Mouse (Mus musculus) liver, embryonic 12.5 days (tissue): ENCODE data around the gene Gins1. TPM values are rescaled to one million over a fixed set of nuclear protein-coding genes. Genes with fewer than 3 reads are reported as not detected.

ENCODE experiments used
- ATAC-seq: fragments of 200-750 bp; cut with Nextera tagmentation; 2 replicates; pipeline ENCODE4 v1.8.0; 2017; ENCODE audit warnings: moderate number of reproducible peaks, mild to moderate bottlenecking, moderate library complexity
- H3K27ac ChIP-seq: fragments of 300-500 bp; sonication (generic); 2 replicates; pipeline ENCODE4 v1.5.1; 2016; ENCODE audit warnings: mild to moderate bottlenecking
- H3K27me3 ChIP-seq: fragments of 300-500 bp; sonication (generic); replicated peaks from 2 replicates; pipeline ENCODE4 v1.6.1; 2016; ENCODE audit warnings: mild to moderate bottlenecking, moderate library complexity
- H3K36me3 ChIP-seq: fragments of 300-500 bp; sonication (generic); 2 replicates; pipeline ENCODE4 v1.6.1; 2016; ENCODE audit warnings: mild to moderate bottlenecking, moderate library complexity
- H3K4me1 ChIP-seq: fragments of 300-500 bp; sonication (generic); 2 replicates; pipeline ENCODE4 v1.6.1; 2016
- H3K4me2 ChIP-seq: fragments of 300-500 bp; sonication (generic); 2 replicates; pipeline ENCODE4 v1.6.1; 2016; ENCODE audit warnings: mild to moderate bottlenecking, moderate library complexity
- H3K4me3 ChIP-seq: fragments of 300-500 bp; sonication (generic); 2 replicates; pipeline ENCODE4 v1.5.1; 2016; ENCODE audit warnings: mild to moderate bottlenecking, moderate library complexity
- H3K9ac ChIP-seq: fragments of 300-500 bp; sonication (generic); 2 replicates; pipeline ENCODE4 v1.6.1; 2016; ENCODE audit warnings: mild to moderate bottlenecking, moderate library complexity
- H3K9me3 ChIP-seq: fragments of 300-500 bp; sonication (generic); replicated peaks from 2 replicates; pipeline ENCODE4 v1.6.1; 2016; ENCODE audit warnings: mild to moderate bottlenecking, moderate library complexity
- WGBS: fragments of 180-500 bp; shearing (Covaris S2); methylation state at CpG from one replicate; pipeline ENCODE4 v1.1.7; 2016; ENCODE audit not compliant: insufficient replicate concordance; 5-methylcytosine and 5-hydroxymethylcytosine counted together
- polyA plus RNA-seq: library from polyadenylated mRNA; unstranded; fragments of >200 nt; fragmentation: Nextera tagmentation; extraction: Ambion mirVana; gene quantifications from 2 replicates; pipeline ENCODE4 v1.2.1, GENCODE M21; 2016

Gins1 gene
- 50.2 and 51.1 TPM in 2 replicates for polyA plus RNA-seq

DNA sequence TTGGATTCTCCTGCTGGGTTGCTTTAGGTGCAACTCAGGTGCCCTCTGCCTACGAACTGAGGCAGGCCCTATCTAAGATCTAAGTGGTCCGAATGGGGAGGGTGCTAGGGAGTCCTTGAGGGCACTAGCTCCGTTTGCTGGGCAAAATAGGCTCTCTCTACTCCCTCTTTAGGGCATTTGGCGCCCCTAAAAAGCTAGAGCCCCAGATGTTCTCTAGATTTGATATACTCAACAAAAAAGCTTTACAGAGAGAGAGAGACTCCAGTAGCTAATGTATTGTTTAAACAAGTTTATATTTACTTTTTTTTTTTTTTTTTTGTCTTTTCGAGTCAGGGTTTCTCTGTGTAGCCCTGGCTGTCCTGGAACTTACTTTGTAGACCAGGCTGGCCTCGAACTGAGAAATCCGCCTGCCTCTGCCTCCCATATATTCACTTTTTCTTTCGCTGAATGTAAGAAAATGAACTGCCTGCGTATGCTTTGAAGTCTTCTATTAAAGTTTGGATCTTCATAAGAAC is at the start of gene Gins1:
TSS of gene Gins1 (plus strand) at position 465 of the 515 bp plus-strand sequence.
- Histone ChIP-seq H3K4me2 (peak within 1 kb of the TSS; percentile 98), H3K9me3 (no peaks in the 10 kb centered on the region), H3K4me1 (peaks cover 34% of the 10 kb centered on the region), H3K9ac (peak within 1 kb of the TSS; percentile 85), H3K27ac (peak within 1 kb of the TSS; percentile 88), H3K4me3 (peak within 1 kb of the TSS; percentile 87), H3K36me3 (0 out of 2 replicates have a peak, but pooled peaks cover 4% of the 10 kb centered on the region), H3K27me3 (peaks cover 5% of the 10 kb centered on the region; the same call in 1 of the 2 replicates)
- WGBS = 30% methylated on average over 9 of the region's 9 CpGs
- peak; percentile 74 for ATAC-seq

DNA sequence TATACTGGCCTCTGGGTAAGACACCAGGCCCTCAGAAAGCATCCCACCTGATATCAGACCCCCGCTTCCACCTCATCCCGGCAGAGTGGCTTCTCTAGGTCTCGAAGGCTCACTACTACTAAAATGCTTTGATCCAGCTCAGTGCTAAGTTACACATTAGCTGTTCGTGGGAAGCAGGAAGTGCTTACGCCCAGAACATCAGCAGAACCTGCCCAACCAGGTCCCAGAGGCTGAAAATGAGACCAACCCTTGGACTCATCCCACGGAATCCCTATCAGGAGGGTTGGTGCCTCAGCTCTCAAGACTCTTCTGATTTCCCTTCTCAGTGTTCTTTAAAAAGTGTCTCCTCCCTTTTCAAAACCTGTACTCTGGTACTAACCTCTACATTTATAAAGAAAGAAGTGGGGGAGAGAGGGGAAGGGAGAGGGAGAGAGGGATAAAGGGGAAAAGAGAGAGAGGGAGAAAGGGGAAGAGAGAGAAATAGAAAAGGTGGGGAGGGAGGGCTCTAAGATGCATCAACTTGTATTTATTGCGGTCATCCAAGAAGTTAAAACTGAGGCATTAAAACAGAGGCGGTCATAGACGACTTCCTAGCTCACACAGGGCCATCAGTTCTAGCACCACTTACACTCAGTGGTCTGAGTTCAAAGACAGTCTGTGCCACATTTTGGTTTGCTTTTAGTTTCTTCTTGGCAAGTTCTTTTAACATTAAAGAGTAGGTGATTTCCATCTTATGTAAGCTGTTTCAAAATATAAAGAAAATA is 46.3 kb upstream of the Gins1 start:
- Histone ChIP-seq H3K9me3 (no peaks in the 10 kb centered on the region), H3K27me3 (no peaks in the 10 kb centered on the region), H3K9ac (no peak overlapping the region), H3K36me3 (no peaks in the 10 kb centered on the region; the same call in 1 of the 2 replicates), H3K4me2 (no peak overlapping the region), H3K4me3 (no peak overlapping the region), H3K4me1 (peaks cover 7% of the 10 kb centered on the region; the same call in 1 of the 2 replicates), H3K27ac (no peak overlapping the region)
- no peak for ATAC-seq
- 75% methylated on average over 9 of the region's 9 CpGs for WGBS

GRCm38 (mm10) chr2:150859709-150860470 is 45.3 kb upstream of the Gins1 start:
- H3K4me3 ChIP-seq = no peak overlapping the region
- no peaks in the 10 kb centered on the region for H3K9me3 ChIP-seq
- 73% methylated on average over 11 of the region's 11 CpGs for WGBS
- no peak overlapping the region for H3K27ac ChIP-seq
- H3K4me2 ChIP-seq = no peak overlapping the region
- peaks cover 7% of the 10 kb centered on the region; the same call in 1 of the 2 replicates for H3K4me1 ChIP-seq
- no peaks in the 10 kb centered on the region; the same call in 1 of the 2 replicates for H3K36me3 ChIP-seq
- no peak overlapping the region for H3K9ac ChIP-seq
- no peak for ATAC-seq
- H3K27me3 ChIP-seq = no peaks in the 10 kb centered on the region

DNA sequence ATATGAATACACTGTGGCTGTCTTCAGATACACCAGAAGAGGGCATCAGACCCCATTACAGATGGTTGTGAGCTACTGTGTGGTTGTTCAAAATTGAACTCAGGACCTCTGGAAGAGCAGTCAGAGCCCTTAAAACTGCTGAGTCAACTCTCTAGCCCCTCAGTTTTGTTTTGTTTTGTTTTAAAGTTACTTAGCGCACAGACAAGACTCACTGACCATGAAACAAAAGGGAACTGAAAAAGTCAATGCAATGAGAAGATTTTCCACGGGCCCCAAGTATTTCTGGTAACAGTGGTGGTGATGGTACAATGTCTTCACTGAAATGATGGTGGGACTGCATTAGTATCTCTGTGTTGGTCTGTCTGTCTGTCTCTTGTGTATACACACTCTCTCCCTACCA is 44.1 kb upstream of the Gins1 start:
- Histone ChIP-seq H3K4me2 (no peak overlapping the region), H3K4me1 (0 out of 2 replicates have a peak, but pooled peaks cover 3% of the 10 kb centered on the region), H3K27me3 (no peaks in the 10 kb centered on the region), H3K9me3 (no peaks in the 10 kb centered on the region), H3K4me3 (no peak overlapping the region), H3K9ac (no peak overlapping the region), H3K36me3 (no peaks in the 10 kb centered on the region; the same call in 1 of the 2 replicates), H3K27ac (no peak overlapping the region)
- no peak for ATAC-seq
- WGBS = 70% methylated on average over 2 of the region's 2 CpGs

DNA sequence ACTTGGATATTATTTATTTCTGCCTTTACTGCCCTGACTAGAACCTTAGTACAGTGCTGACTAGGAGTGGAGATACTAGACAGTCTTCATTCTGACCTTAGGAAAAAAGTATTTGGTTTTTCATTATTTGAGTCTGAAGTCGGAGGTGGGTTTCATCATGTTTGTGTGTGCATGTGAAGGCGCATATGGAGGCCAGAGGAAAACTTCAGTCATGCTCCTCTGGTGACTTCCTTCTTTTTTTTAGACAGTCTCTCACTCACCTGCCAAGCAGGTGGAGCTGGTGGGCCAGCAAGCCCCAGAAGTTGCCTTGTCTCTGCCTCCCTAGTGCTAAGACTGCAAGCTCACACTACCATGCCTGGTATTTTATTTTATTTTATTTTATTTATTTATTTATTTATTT is 38.2 kb upstream of the Gins1 start:
- Histone ChIP-seq H3K4me3 (no peak overlapping the region), H3K4me1 (peaks cover 8% of the 10 kb centered on the region; the same call in 1 of the 2 replicates), H3K27me3 (no peaks in the 10 kb centered on the region), H3K36me3 (no peaks in the 10 kb centered on the region), H3K27ac (no peak overlapping the region), H3K9ac (no peak overlapping the region), H3K4me2 (no peak overlapping the region), H3K9me3 (no peaks in the 10 kb centered on the region)
- 80% methylated on average over 2 of the region's 2 CpGs for WGBS
- no peak for ATAC-seq

DNA sequence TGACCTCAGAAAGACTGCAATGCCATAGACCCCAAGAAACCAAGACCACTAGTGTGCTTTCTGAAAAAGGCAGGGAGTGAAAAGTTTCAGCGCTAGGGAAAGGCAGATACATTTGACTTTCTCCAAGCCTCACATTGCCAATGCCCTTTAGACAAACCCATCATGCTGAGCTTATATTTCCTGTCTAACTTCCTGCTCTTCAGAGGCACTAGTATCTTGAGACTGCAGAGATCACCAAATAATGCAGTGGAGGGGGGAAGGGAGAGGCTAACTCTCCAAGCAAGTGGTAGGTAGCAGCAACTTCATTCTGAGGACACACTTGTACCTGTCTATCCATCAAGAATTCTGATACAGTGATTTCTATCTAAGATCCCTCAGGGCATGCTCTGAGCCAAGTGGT is 35.8 kb upstream of the Gins1 start:
- H3K9me3 ChIP-seq = no peaks in the 10 kb centered on the region
- no peaks in the 10 kb centered on the region for H3K27me3 ChIP-seq
- H3K9ac ChIP-seq = no peak overlapping the region
- H3K4me3 ChIP-seq = no peak overlapping the region
- no peak overlapping the region for H3K4me2 ChIP-seq
- peaks cover 8% of the 10 kb centered on the region; the same call in 1 of the 2 replicates for H3K4me1 ChIP-seq
- 44% methylated on average over 1 of the region's 1 CpGs for WGBS
- no peak for ATAC-seq
- H3K36me3 ChIP-seq = no peaks in the 10 kb centered on the region
- H3K27ac ChIP-seq = no peak overlapping the region

DNA sequence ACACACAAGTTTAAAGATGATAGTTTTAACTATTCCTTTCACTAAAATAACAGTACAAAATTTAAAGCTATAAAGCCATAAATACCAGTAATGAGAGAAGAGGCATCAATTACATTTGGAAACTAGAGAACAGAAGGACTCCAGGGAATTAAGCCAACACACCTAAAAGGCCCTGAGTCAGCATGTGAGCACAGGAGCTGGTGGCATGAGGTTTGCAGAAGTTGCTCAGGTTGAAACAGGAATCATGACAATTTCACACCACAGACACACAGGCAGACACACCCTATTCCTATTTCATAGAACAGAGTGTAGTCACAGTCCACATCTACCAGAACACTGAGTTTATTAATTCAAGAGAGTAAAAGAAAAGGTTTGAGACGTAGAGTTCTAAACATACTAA is 30.7 kb upstream of the Gins1 start:
- ATAC-seq = no peak
- Histone ChIP-seq H3K36me3 (no peaks in the 10 kb centered on the region), H3K27me3 (no peaks in the 10 kb centered on the region), H3K4me1 (peaks cover 18% of the 10 kb centered on the region), H3K9me3 (no peaks in the 10 kb centered on the region), H3K4me2 (no peak overlapping the region), H3K4me3 (no peak overlapping the region), H3K27ac (no peak overlapping the region), H3K9ac (no peak overlapping the region)
- WGBS = 70% methylated on average over 1 of the region's 1 CpGs

DNA sequence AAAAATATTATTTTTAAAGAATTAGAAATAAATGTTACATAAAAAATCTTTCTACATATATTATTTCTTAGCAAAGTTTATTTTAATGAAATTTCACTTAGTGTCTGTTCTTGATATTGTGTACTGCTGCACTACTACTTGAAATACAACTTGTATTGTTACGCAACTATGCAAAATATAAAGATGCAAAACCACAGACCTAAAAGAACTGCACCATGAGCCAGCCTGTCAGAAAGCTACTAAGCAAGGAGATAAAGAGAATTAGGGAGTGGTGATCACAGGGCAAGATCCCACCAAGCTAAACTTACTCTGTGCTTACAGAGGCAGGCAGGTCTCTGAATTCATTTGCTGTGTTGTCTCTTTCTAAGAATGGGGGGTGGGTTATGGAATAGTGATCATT is 30.0 kb upstream of the Gins1 start:
- H3K4me1 ChIP-seq = peaks cover 11% of the 10 kb centered on the region
- no peak for ATAC-seq
- no peak overlapping the region for H3K9ac ChIP-seq
- no peak overlapping the region for H3K27ac ChIP-seq
- no peak overlapping the region for H3K4me2 ChIP-seq
- H3K4me3 ChIP-seq = no peak overlapping the region
- no peaks in the 10 kb centered on the region for H3K36me3 ChIP-seq
- H3K27me3 ChIP-seq = no peaks in the 10 kb centered on the region
- H3K9me3 ChIP-seq = no peaks in the 10 kb centered on the region
- WGBS = 90% methylated on average over 1 of the region's 1 CpGs

GRCm38 (mm10) chr2:150877561-150877960 is 27.6 kb upstream of the Gins1 start:
- ATAC-seq = no peak
- Histone ChIP-seq H3K27me3 (no peaks in the 10 kb centered on the region), H3K27ac (no peak overlapping the region), H3K4me1 (peaks cover 11% of the 10 kb centered on the region), H3K9me3 (no peaks in the 10 kb centered on the region), H3K36me3 (no peaks in the 10 kb centered on the region), H3K4me2 (no peak overlapping the region), H3K4me3 (no peak overlapping the region), H3K9ac (no peak overlapping the region)
- WGBS = 74% methylated on average over 4 of the region's 4 CpGs

- H3K4me3 ChIP-seq = no peak overlapping the region
- no peaks in the 10 kb centered on the region for H3K36me3 ChIP-seq
- no peak overlapping the region for H3K4me2 ChIP-seq
- 85% methylated on average over 8 of the region's 8 CpGs for WGBS
- ATAC-seq = peak; percentile 14; the same call in 1 of the 2 replicates
- H3K27ac ChIP-seq = no peak overlapping the region
- H3K27me3 ChIP-seq = no peaks in the 10 kb centered on the region
- H3K9ac ChIP-seq = no peak overlapping the region
- peaks cover 22% of the 10 kb centered on the region for H3K4me1 ChIP-seq
- H3K9me3 ChIP-seq = no peaks in the 10 kb centered on the region
These were observed 21.0 kb upstream of the Gins1 start for GRCm38 (mm10) chr2:150884075-150884778.

- no peaks in the 10 kb centered on the region for H3K9me3 ChIP-seq
- H3K27ac ChIP-seq = no peak overlapping the region
- WGBS = 65% methylated on average over 1 of the region's 1 CpGs
- H3K4me3 ChIP-seq = no peak overlapping the region
- no peak overlapping the region for H3K9ac ChIP-seq
- no peaks in the 10 kb centered on the region for H3K27me3 ChIP-seq
- peak; percentile 37; the same call in 1 of the 2 replicates for ATAC-seq
- H3K4me1 ChIP-seq = peaks cover 22% of the 10 kb centered on the region
- no peaks in the 10 kb centered on the region for H3K36me3 ChIP-seq
- H3K4me2 ChIP-seq = no peak overlapping the region
These were observed 20.5 kb upstream of the Gins1 start for GRCm38 (mm10) chr2:150884779-150885110.
